Mouse (Mus musculus) ES-Bruce4 (cell line): ENCODE data around the gene Allc.

Source experiments
- EP300 ChIP-seq: IDR thresholded peaks from 2 replicates; pipeline ENCODE4 v1.6.1; 2011; ENCODE audit warnings: low read depth, low read length; ENCODE audit not compliant: insufficient read depth
- POLR2A ChIP-seq: IDR thresholded peaks from one replicate; pipeline ENCODE4 v1.8.1; 2011; ENCODE audit warnings: low read length; ENCODE audit not compliant: insufficient read depth

DNA sequence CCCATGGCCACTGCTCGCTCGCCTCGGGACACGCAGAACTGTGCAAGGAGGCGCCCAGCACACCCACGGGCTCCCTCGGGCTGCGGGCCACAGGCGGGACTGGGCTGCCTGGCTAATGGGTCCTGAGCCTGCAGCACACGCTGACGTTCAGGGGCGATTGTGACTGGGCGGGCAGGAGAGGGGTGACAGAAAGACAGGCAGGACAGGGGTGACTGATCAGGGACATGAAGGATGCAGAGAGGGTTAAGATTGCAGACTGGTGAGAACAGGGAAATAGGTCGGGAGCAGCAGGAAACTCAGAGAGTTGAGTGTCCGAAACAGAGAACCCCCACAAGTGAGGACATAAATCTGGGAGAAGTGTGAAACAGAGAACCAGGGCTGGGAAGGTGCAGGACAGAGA, 30.0 kb downstream of the Allc start, which contains the start of gene Dcdc2c:
- TF ChIP-seq EP300 (no peak), POLR2A (no peak)
